Mouse (Mus musculus) limb, embryonic 15.5 days (tissue): ENCODE measurements at regions not wholly inside any gene's neighbourhood (a gene's known extent, or its start where the extent isn't known, plus 50 kb on each side); places are given as distances from the start of the nearest gene placed in this dataset.

ENCODE experiments used
- ATAC-seq: fragments of 200-750 bp; cut with Nextera tagmentation; 2 replicates; pipeline ENCODE4 v1.8.0; 2017; ENCODE audit warnings: low read depth, moderate TSS enrichment; ENCODE audit not compliant: insufficient number of reproducible peaks, low FRiP score, low TSS enrichment
- H3K27ac ChIP-seq: fragments of 300-500 bp; sonication (generic); 2 replicates; pipeline ENCODE4 v1.5.1; 2015; ENCODE audit warnings: moderate library complexity, mild to moderate bottlenecking, inconsistent platforms
- H3K27me3 ChIP-seq: fragments of 300-500 bp; sonication (generic); 2 replicates; pipeline ENCODE4 v1.6.1; 2015; ENCODE audit warnings: inconsistent platforms
- H3K36me3 ChIP-seq: fragments of 300-500 bp; sonication (generic); 2 replicates; pipeline ENCODE4 v1.6.1; 2015; ENCODE audit warnings: inconsistent platforms
- H3K4me1 ChIP-seq: fragments of 300-500 bp; sonication (generic); 2 replicates; pipeline ENCODE4 v1.6.1; 2015; ENCODE audit warnings: inconsistent platforms
- H3K4me2 ChIP-seq: fragments of 300-500 bp; sonication (generic); 2 replicates; pipeline ENCODE4 v1.6.1; 2015; ENCODE audit warnings: mild to moderate bottlenecking, inconsistent platforms
- H3K4me3 ChIP-seq: fragments of 300-500 bp; sonication (generic); 2 replicates; pipeline ENCODE4 v1.5.1; 2015; ENCODE audit warnings: mild to moderate bottlenecking, inconsistent platforms
- H3K9ac ChIP-seq: fragments of 300-500 bp; sonication (generic); 2 replicates; pipeline ENCODE4 v1.6.1; 2015; ENCODE audit warnings: inconsistent platforms
- H3K9me3 ChIP-seq: fragments of 300-500 bp; sonication (generic); 2 replicates; pipeline ENCODE4 v1.6.1; 2016; ENCODE audit warnings: inconsistent platforms
- WGBS: fragments of 180-500 bp; shearing (Covaris S2); methylation state at CpG from one replicate; pipeline ENCODE4 v1.1.7; 2015; 5-methylcytosine and 5-hydroxymethylcytosine counted together

- H3K9ac ChIP-seq: no peak overlapping the region
- no peaks in the 10 kb centered on the region for H3K27me3 ChIP-seq
- H3K4me3 ChIP-seq: no peak overlapping the region
- WGBS: 85% methylated on average over 3 of the region's 3 CpGs
- no peak overlapping the region for H3K4me2 ChIP-seq
- no peaks in the 10 kb centered on the region for H3K36me3 ChIP-seq
- no peak for ATAC-seq
- H3K4me1 ChIP-seq: peaks cover 6% of the 10 kb centered on the region; the same call in 1 of the 2 replicates
- no peaks in the 10 kb centered on the region for H3K9me3 ChIP-seq
- H3K27ac ChIP-seq: no peak overlapping the region
These were observed 157.5 kb upstream of the Jun start for GRCm38 (mm10) chr4:95209322-95210119.

DNA sequence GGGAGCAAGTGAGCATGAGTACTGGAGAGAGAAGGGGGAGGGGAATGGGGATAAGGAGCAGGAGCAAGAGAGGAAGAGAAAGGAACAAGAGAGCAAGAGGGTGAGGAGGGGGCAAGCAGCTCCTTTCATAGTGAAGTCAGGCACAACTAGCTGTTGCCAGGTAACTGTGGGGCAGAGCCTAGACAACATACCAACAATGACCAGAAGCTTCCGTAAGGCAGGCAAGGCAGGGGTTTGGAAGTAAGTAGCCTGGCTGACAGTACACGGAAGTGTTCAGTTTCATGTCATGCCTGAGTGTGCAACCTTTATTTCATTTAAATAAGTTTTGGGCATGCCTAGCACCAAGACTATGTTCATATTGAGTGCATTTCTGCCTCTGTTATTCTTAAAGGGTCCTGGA, 160.5 kb upstream of the Jun start:
- no peaks in the 10 kb centered on the region for H3K36me3 ChIP-seq
- H3K4me3 ChIP-seq: no peak overlapping the region
- ATAC-seq: no peak
- H3K9me3 ChIP-seq: no peaks in the 10 kb centered on the region
- no peak overlapping the region for H3K4me2 ChIP-seq
- H3K27ac ChIP-seq: no peak overlapping the region
- H3K27me3 ChIP-seq: no peaks in the 10 kb centered on the region
- no peak overlapping the region for H3K9ac ChIP-seq
- H3K4me1 ChIP-seq: peaks cover 6% of the 10 kb centered on the region; the same call in 1 of the 2 replicates
- 88% methylated on average over 2 of the region's 2 CpGs for WGBS

DNA sequence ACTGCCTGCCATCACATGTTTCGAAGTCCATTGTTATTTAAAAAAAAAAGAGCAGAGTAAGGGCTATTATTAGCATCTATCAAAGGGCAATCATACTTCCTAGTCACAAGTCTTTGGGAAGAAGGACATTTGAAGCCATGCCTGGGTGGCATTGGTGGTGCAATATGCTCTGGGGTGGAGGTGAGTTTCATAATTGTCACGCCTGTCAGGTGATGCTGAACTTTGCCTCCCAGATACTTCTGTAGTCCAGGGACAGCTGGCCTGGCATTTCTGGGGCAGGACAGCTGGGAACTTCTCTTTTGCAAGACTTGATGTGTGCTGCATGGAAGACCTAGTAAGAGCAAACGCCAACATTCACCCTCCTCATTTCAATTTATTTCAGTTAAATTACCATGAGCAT, 161.0 kb upstream of the Jun start:
- H3K36me3 ChIP-seq: no peaks in the 10 kb centered on the region
- WGBS: 73% methylated on average over 3 of the region's 3 CpGs
- ATAC-seq: no peak
- H3K27ac ChIP-seq: no peak overlapping the region
- H3K27me3 ChIP-seq: no peaks in the 10 kb centered on the region
- H3K4me1 ChIP-seq: peaks cover 6% of the 10 kb centered on the region; the same call in 1 of the 2 replicates
- no peak overlapping the region for H3K4me2 ChIP-seq
- H3K9ac ChIP-seq: no peak overlapping the region
- no peak overlapping the region for H3K4me3 ChIP-seq
- H3K9me3 ChIP-seq: no peaks in the 10 kb centered on the region

GRCm38 (mm10) chr4:95214026-95214425, 162.0 kb upstream of the Jun start:
- H3K4me3 ChIP-seq: no peak overlapping the region
- no peak overlapping the region for H3K27ac ChIP-seq
- ATAC-seq: no peak
- no peak overlapping the region for H3K9ac ChIP-seq
- H3K36me3 ChIP-seq: no peaks in the 10 kb centered on the region
- H3K27me3 ChIP-seq: no peaks in the 10 kb centered on the region
- H3K4me1 ChIP-seq: peaks cover 1% of the 10 kb centered on the region; the same call in 1 of the 2 replicates
- no peak overlapping the region for H3K4me2 ChIP-seq
- no peaks in the 10 kb centered on the region for H3K9me3 ChIP-seq
- WGBS: 98% methylated on average over 2 of the region's 2 CpGs

GRCm38 (mm10) chr4:95215187-95215586, 163.2 kb upstream of the Jun start:
- 83% methylated on average over 7 of the region's 7 CpGs for WGBS
- Histone ChIP-seq H3K36me3 (no peaks in the 10 kb centered on the region), H3K4me2 (no peak overlapping the region), H3K4me3 (no peak overlapping the region), H3K9me3 (no peaks in the 10 kb centered on the region), H3K27me3 (no peaks in the 10 kb centered on the region), H3K9ac (no peak overlapping the region), H3K4me1 (no peaks in the 10 kb centered on the region), H3K27ac (no peak overlapping the region)
- ATAC-seq: no peak

GRCm38 (mm10) chr4:95230461-95230860, 178.4 kb upstream of the Jun start:
- ATAC-seq: no peak
- Histone ChIP-seq H3K9me3 (no peaks in the 10 kb centered on the region), H3K27me3 (no peaks in the 10 kb centered on the region), H3K4me1 (peaks cover 7% of the 10 kb centered on the region; the same call in 1 of the 2 replicates), H3K9ac (no peak overlapping the region), H3K4me2 (no peak overlapping the region), H3K4me3 (no peak overlapping the region), H3K27ac (no peak overlapping the region), H3K36me3 (no peaks in the 10 kb centered on the region)
- WGBS: 63% methylated on average over 1 of the region's 1 CpGs

DNA sequence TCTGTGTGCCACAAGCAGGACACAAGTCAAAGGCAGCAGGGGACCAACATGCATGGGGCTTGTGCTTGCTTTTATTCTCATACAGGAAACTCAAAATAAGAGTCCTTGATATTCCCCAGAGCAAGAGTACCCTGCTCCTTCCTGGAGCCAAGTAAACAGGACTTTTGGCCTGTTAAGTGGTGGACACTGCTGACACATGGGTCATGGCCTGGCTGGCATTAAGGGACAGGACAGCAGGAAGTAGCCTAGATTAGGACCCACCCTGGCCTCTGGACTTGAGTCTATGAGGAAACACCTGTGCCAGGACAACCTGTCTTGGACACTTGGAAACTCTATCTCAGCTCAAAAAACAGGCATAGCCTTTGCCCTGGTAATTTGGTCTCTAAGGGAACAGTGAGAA, 181.0 kb upstream of the Jun start:
- H3K27me3 ChIP-seq: no peaks in the 10 kb centered on the region
- peaks cover 7% of the 10 kb centered on the region; the same call in 1 of the 2 replicates for H3K4me1 ChIP-seq
- H3K9me3 ChIP-seq: no peaks in the 10 kb centered on the region
- H3K36me3 ChIP-seq: no peaks in the 10 kb centered on the region
- H3K27ac ChIP-seq: no peak overlapping the region
- H3K4me2 ChIP-seq: no peak overlapping the region
- no peak overlapping the region for H3K9ac ChIP-seq
- no peak overlapping the region for H3K4me3 ChIP-seq
- ATAC-seq: no peak

DNA sequence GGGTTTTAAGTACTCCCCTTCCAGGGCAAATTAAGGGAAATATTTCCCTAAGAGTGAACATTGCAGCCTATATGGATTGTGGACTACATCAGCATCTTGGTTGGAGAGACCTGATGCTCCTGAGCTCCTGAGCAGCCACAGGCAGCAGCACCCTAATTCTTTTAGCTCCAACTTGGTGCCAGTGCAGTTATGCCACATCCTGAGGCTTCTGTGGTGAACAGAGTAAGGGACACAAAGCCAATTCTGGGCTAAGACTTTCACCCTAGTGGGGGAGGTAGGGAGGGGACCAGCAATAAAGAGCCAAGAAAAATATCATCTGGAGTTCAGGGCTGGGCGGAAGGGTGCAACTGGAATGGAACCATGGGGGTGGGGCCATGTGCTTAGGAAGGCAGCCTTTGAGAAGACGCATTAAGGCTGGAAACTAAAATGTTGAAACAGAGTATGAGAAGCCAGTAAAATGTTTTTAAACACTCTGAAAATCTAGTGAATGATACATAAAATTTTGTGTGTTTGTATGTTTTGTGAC, 182.1 kb upstream of the Jun start:
- Histone ChIP-seq H3K4me1 (peaks cover 7% of the 10 kb centered on the region; the same call in 1 of the 2 replicates), H3K9me3 (no peaks in the 10 kb centered on the region), H3K36me3 (no peaks in the 10 kb centered on the region), H3K27me3 (no peaks in the 10 kb centered on the region), H3K9ac (no peak overlapping the region), H3K27ac (no peak overlapping the region), H3K4me2 (no peak overlapping the region), H3K4me3 (no peak overlapping the region)
- WGBS: 58% methylated on average over 2 of the region's 2 CpGs
- ATAC-seq: no peak

- ATAC-seq: no peak
- WGBS: 58% methylated on average over 1 of the region's 1 CpGs
- peaks cover 7% of the 10 kb centered on the region; the same call in 1 of the 2 replicates for H3K4me1 ChIP-seq
- H3K27ac ChIP-seq: no peak overlapping the region
- no peaks in the 10 kb centered on the region for H3K36me3 ChIP-seq
- no peak overlapping the region for H3K4me3 ChIP-seq
- no peaks in the 10 kb centered on the region for H3K9me3 ChIP-seq
- no peak overlapping the region for H3K9ac ChIP-seq
- H3K27me3 ChIP-seq: no peaks in the 10 kb centered on the region
- no peak overlapping the region for H3K4me2 ChIP-seq
These were observed 196.0 kb upstream of the Jun start for GRCm38 (mm10) chr4:95247977-95248376.

DNA sequence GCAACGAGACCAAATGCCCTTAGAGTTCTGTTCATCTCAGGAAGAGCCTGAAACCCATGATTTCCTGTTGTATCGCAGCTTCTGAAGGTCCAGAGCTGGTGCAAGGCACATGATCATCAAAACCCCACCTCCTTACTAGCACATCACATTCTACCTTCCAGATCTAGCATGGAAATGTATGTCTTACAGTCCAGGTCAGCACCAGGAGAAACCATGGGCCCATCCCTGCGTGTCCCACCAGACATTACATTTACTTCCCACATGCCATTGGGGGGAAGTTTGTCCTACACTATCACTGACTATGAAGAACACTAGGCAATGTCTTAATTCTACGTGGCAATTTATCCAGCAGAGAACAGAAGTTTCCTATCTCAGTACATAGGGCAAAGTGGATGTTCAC, 197.0 kb upstream of the Jun start:
- Histone ChIP-seq H3K27ac (no peak overlapping the region), H3K36me3 (no peaks in the 10 kb centered on the region), H3K27me3 (no peaks in the 10 kb centered on the region), H3K4me1 (peaks cover 7% of the 10 kb centered on the region; the same call in 1 of the 2 replicates), H3K4me2 (no peak overlapping the region), H3K4me3 (no peak overlapping the region), H3K9me3 (no peaks in the 10 kb centered on the region), H3K9ac (no peak overlapping the region)
- ATAC-seq: no peak
- 82% methylated on average over 4 of the region's 4 CpGs for WGBS

DNA sequence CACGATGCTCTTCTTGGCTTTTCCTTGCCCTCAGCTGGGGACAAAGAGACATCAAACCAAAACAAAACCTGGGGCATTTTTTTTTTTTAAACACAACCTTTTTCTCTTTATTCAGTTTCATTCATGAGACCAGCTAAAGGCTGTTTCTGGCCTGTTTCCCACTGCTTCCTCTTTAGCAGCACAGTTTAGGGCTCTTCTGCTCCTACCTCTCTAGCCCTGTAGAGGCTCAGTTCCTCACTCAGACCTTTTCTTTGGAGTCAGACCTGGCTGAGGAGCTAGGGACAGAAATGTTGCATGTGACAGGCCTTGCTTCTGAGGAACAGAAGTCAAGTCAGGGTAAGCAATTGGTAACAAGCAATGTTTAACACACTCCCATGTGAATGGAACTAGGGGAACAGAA, 198.1 kb upstream of the Jun start:
- no peaks in the 10 kb centered on the region for H3K27me3 ChIP-seq
- H3K9ac ChIP-seq: no peak overlapping the region
- WGBS: 67% methylated on average over 1 of the region's 1 CpGs
- H3K36me3 ChIP-seq: no peaks in the 10 kb centered on the region
- H3K4me2 ChIP-seq: no peak overlapping the region
- peaks cover 7% of the 10 kb centered on the region; the same call in 1 of the 2 replicates for H3K4me1 ChIP-seq
- no peak overlapping the region for H3K27ac ChIP-seq
- no peak for ATAC-seq
- no peaks in the 10 kb centered on the region for H3K9me3 ChIP-seq
- H3K4me3 ChIP-seq: no peak overlapping the region

- ATAC-seq: no peak
These were observed 217.7 kb upstream of the Jun start for GRCm38 (mm10) chr4:95269766-95270165.

More at GRCm38 (mm10) chr4:95269766-95270165, 217.7 kb upstream of the Jun start:
- Histone ChIP-seq H3K4me2 (no peak overlapping the region), H3K36me3 (no peaks in the 10 kb centered on the region), H3K9me3 (no peaks in the 10 kb centered on the region), H3K27ac (no peak overlapping the region), H3K27me3 (no peaks in the 10 kb centered on the region), H3K9ac (no peak overlapping the region), H3K4me1 (no peaks in the 10 kb centered on the region), H3K4me3 (no peak overlapping the region)
